Mouse (Mus musculus): ENCODE measurements around the gene Ninj1. TPM values are rescaled to one million over a fixed set of nuclear protein-coding genes. Genes with fewer than 3 reads are reported as not detected.

Gene Ninj1
- total RNA-seq, 2 experiments from 2014 or later = 12.4 to 16.8 TPM

GRCm38 (mm10) chr13:49169448-49170207, 17.7 kb upstream of the Ninj1 start:
- peak; percentile 92 for DNase-seq
- intact Hi-C loops (cut with DNase I; ENCODE audit: low total_unique reads) = loop anchor here (10.0 kb wide), 1 partner anchor 515 kb away; no protein-coding TSS in a partner anchor

- intact Hi-C loops (cut with DNase I; ENCODE audit: low total_unique reads) = loop anchor here (10.0 kb wide), 1 partner anchor 516 kb away; no protein-coding TSS in a partner anchor
- no peak for DNase-seq
Measured at GRCm38 (mm10) chr13:49170623-49171022, 16.7 kb upstream of the Ninj1 start.

DNA sequence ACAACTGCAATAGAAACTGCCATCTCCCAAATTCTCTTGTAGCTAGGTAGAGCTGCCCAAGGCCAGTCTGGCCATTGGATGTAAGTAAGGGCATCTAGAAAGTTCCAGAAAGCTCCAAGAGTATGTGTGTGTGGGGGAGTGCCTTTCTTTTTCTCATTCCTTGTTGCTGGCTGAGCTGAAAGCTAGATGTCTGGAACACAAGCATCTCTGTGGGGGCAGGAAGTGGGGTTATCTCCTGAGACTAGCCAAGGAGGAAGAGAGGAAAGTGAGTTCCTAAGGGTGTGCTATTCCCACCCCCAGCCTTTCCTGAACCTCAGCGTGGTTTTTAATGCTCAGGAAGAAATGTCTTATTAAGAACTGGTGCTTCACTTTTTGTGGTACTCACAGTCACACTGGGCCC, 15.6 kb upstream of the Ninj1 start:
- DNase-seq = no peak
- intact Hi-C loops (cut with DNase I; ENCODE audit: low total_unique reads) = loop anchor here (2.0 to 10.0 kb wide), 2 partner anchors 119 to 517 kb away; no protein-coding TSS in a partner anchor

DNA sequence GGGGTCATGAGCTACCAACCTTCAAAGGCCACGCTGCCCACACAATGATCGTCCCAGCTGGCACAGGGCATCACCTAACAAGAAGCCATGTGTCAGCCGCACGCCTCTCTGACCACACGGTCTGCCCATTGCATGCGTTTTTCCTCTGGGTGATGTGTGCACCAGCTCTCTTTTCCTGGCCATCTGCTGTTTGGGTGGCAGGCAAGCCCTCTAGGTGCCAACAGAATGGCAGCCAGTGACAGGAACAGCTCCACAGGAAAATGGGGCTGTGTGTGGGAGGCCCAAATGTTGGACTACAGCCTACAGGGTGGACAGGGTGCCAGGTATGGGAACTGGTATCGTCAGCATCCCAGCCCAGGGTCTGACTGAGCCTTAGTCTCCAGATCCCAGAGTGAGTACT, 14.9 kb upstream of the Ninj1 start:
- no peak for DNase-seq
- intact Hi-C loops (cut with DNase I; ENCODE audit: low total_unique reads) = loop anchor here (2.0 to 10.0 kb wide), 2 partner anchors 120 to 518 kb away; no protein-coding TSS in a partner anchor

DNA sequence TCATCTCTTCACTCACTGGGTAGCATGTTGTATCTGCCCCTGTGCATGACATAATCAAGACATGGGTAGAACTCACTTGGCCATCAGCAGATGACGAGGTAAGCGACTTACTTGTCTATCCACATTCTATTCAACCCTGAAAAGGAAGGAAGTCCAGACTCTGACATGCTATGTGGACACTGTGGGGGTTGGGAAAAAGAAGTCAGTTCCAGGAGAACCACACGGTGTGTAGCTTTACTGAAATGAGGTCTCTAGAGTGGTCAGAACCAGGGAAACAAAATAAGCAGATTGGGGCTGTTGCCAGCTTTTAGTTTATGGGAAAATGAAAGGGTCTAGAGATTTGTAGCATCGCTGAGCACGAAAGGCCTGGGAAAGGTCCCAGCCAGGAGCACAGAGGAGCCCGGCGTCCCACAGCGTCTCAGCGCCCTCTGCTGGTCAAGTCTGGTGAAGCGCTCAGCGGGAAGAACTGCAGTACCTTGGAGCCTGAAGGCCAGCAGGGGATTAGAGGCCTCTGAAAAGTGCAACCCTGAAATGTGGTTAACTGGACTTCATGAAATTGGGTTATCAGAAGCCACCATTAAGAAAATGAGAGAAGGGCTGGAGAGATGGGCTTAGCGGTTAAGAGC, 14.2 kb upstream of the Ninj1 start:
- intact Hi-C loops (cut with DNase I; ENCODE audit: low total_unique reads) = loop anchor here (2.0 to 10.0 kb wide), 2 partner anchors 120 to 518 kb away; no protein-coding TSS in a partner anchor
- DNase-seq = peak; percentile 88

GRCm38 (mm10) chr13:49175509-49175908, 11.8 kb upstream of the Ninj1 start:
- no peak for DNase-seq
- intact Hi-C loops (cut with DNase I; ENCODE audit: low total_unique reads) = loop anchor here (10.0 kb wide), 1 partner anchor 521 kb away; no protein-coding TSS in a partner anchor

- peak; percentile 69 for DNase-seq
- intact Hi-C loops (cut with DNase I; ENCODE audit: low total_unique reads) = loop anchor here (10.0 kb wide), 1 partner anchor 524 kb away; no protein-coding TSS in a partner anchor
Measured at GRCm38 (mm10) chr13:49178839-49179585, 8.3 kb upstream of the Ninj1 start.

GRCm38 (mm10) chr13:49180274-49180673, 7.0 kb upstream of the Ninj1 start:
- intact Hi-C loops (cut with DNase I; ENCODE audit: low total_unique reads) = no loop called here
- DNase-seq = no peak

DNA sequence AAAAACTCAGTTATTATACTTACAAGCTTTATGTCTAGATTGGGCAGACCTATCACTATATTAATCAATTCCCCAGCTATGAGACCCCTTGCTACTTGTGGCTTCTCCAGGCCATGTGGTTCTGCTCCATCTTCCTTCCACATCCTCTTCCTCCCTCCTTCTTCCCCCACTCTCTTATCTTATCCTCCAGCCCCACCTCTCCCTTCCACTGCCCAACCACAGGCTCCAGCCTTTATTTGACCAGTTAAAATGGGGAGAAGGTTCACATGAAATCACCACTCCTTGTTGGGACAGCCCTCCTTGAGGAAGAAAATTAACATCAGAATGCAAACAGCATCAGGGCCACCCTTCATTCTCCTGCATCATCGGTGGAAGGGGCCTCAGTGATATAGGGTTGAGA, 6.6 kb upstream of the Ninj1 start:
- intact Hi-C loops (cut with DNase I; ENCODE audit: low total_unique reads) = no loop called here
- DNase-seq = no peak

DNA sequence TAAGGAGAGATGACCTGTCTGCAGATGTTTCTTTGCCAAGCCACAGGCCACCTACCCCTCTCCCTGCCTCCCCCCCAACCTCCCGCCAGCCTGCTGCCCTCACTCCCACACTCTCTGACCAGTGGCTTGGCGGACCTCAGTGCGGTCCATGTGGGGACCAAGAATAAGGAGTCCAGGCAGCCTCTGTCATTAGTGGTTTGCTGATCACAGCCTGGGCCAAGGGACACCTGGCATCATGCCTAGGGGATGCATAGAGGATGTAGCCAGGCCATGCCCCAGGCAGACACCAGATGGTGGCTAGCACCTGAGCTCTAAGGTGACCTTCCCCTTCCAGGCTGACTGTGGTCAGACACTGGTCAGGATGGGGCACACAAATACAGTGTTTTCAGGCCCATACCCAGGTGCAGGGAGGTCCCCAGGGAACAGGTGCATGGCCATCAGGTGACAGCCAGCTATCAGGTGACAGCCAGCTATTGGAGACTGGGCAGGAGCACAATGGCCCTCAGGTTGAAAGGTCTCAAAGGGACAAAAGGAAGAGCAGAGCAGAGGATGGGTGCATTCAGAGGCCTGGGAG, 5.8 kb upstream of the Ninj1 start:
- intact Hi-C loops (cut with DNase I; ENCODE audit: low total_unique reads) = no loop called here
- DNase-seq = no peak

- intact Hi-C loops (cut with DNase I; ENCODE audit: low total_unique reads) = no loop called here
- no peak for DNase-seq
Measured at GRCm38 (mm10) chr13:49183161-49183560, 4.1 kb upstream of the Ninj1 start.

- intact Hi-C loops (cut with DNase I; ENCODE audit: low total_unique reads) = no loop called here
- DNase-seq = peak; percentile 35
Measured at GRCm38 (mm10) chr13:49183646-49184045, 3.6 kb upstream of the Ninj1 start.

- intact Hi-C loops (cut with DNase I; ENCODE audit: low total_unique reads) = no loop called here
- no peak for DNase-seq
Measured at GRCm38 (mm10) chr13:49186798-49187287, 442 bp upstream of the Ninj1 start.

- no peak for DNase-seq
- intact Hi-C loops (cut with DNase I; ENCODE audit: low total_unique reads) = no loop called here
Measured at GRCm38 (mm10) chr13:49188219-49188965, 1.1 kb downstream of the Ninj1 start.

- DNase-seq = no peak
- intact Hi-C loops (cut with DNase I; ENCODE audit: low total_unique reads) = no loop called here
Measured at GRCm38 (mm10) chr13:49188966-49189360, 1.7 kb downstream of the Ninj1 start.

- intact Hi-C loops (cut with DNase I; ENCODE audit: low total_unique reads) = no loop called here
- peak; percentile 45 for DNase-seq
Measured at GRCm38 (mm10) chr13:49189970-49190870, 2.9 kb downstream of the Ninj1 start.

- intact Hi-C loops (cut with DNase I; ENCODE audit: low total_unique reads) = no loop called here
- DNase-seq = no peak
Measured at GRCm38 (mm10) chr13:49190876-49191672, 3.8 kb downstream of the Ninj1 start.
